Mouse (Mus musculus): ENCODE measurements around the gene Hoxd13. TPM values are rescaled to one million over a fixed set of nuclear protein-coding genes. Genes with fewer than 3 reads are reported as not detected.
A peak's percentile ranks its signal among the peaks of the same experiment; 100 is the strongest.

Hoxd13 gene
- polyA plus RNA-seq, 1 experiment from 2014 or later = not detected

DNA sequence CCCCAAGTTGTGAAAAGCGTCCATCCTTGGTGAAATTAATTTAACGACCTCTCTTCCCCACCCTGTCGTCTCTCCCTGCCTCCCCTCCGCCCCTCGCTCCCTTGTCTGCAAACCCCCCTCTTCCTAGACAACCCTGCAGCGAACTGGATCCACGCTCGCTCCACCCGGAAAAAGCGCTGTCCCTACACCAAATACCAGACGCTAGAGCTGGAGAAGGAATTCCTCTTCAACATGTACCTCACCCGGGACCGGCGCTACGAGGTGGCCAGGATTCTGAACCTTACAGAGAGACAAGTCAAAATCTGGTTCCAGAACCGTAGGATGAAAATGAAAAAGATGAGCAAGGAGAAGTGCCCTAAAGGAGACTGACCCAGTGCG, 30.9 kb downstream of the Hoxd13 start:
- no peak for ATAC-seq
- no peak for TF ChIP-seq CTCF (IDR thresholded peaks at IDR 0.05; ENCODE audit: low read depth)
- H3K4me3 ChIP-seq (ENCODE audit: low read depth, low read length) = peak overlapping the region; percentile 45
- peak overlapping the region; percentile 65 for H3K4me2 ChIP-seq (replicated peaks; ENCODE audit: low read depth)
- WGBS = 4% methylated on average over 17 of the region's 17 CpGs
- peaks cover 98% of the 10 kb centered on the region for H3K27me3 ChIP-seq (replicated peaks; ENCODE audit: control insufficient read depth, insufficient read depth, low read length)
- no peak overlapping the region for H3K27ac ChIP-seq (ENCODE audit: low read depth, low read length)
- H3K36me3 ChIP-seq (ENCODE audit: control insufficient read depth, insufficient read depth) = no peaks in the 10 kb centered on the region
- H3K4me1 ChIP-seq (replicated peaks; ENCODE audit: control insufficient read depth, insufficient read depth, low read length) = 0 out of 2 replicates have a peak, but pooled peaks cover 2% of the 10 kb centered on the region
- H3K9me3 ChIP-seq (ENCODE audit: control insufficient read depth) = no peaks in the 10 kb centered on the region
- H3K9ac ChIP-seq (ENCODE audit: low read depth, low read length) = no peak overlapping the region; the same call in 1 of the 2 replicates

DNA sequence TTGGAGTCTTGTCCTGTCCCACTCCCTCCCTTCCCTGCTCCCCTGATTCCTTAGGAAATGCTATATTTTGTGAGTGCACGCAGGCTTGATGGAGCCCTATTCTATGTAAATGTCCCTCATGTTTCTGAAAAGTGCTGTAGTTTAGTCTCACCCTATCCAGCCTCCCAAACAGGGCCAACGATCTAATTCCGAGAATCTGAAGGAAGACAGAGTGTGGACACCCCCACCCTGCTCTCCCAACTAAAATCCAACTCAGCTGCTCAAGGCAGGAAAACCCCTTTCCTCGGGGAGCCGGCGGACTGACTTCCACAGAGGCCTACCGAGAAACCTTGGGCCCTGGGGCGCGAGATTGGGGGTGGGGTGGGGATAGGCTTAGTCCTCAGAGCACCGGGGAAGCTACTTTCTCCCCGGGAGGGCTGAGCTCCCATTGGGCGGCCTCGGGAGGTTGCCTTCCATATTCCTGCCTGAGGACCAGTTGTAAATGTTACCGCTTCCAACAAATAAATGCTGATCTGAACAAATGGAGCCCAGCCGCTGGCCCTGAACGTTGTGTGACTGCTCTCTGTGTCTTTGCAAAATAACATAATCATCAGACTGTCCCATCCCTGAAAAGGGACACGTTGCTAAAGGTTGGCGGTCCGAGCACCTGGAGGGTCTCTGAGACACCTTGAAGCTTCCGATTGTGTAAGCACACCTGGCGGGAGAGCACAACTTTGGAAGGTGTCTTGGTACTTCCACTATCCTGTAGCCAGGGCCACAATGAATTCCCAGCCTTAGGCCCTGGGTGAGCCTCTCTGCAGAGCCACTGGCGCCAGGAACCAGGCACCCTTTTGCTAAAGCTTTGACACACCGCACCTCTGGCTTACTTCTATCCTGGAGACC, 31.8 kb downstream of the Hoxd13 start:
- Histone ChIP-seq H3K36me3 (ENCODE audit: control insufficient read depth, insufficient read depth) (no peaks in the 10 kb centered on the region), H3K9ac (ENCODE audit: low read depth, low read length) (no peak overlapping the region), H3K4me2 (replicated peaks; ENCODE audit: low read depth) (0 out of 2 replicates have a peak overlapping the region, but pooled peaks have one; percentile 3), H3K4me3 (ENCODE audit: low read depth, low read length) (peak overlapping the region; percentile 9; the same call in 1 of the 2 replicates), H3K4me1 (replicated peaks; ENCODE audit: control insufficient read depth, insufficient read depth, low read length) (0 out of 2 replicates have a peak, but pooled peaks cover 2% of the 10 kb centered on the region), H3K9me3 (ENCODE audit: control insufficient read depth) (no peaks in the 10 kb centered on the region), H3K27me3 (replicated peaks; ENCODE audit: control insufficient read depth, insufficient read depth, low read length) (peaks cover 98% of the 10 kb centered on the region), H3K27ac (ENCODE audit: low read depth, low read length) (no peak overlapping the region)
- TF ChIP-seq CTCF (IDR thresholded peaks at IDR 0.05; ENCODE audit: low read depth) = no peak
- 15% methylated on average over 23 of the region's 23 CpGs for WGBS
- ATAC-seq = no peak

DNA sequence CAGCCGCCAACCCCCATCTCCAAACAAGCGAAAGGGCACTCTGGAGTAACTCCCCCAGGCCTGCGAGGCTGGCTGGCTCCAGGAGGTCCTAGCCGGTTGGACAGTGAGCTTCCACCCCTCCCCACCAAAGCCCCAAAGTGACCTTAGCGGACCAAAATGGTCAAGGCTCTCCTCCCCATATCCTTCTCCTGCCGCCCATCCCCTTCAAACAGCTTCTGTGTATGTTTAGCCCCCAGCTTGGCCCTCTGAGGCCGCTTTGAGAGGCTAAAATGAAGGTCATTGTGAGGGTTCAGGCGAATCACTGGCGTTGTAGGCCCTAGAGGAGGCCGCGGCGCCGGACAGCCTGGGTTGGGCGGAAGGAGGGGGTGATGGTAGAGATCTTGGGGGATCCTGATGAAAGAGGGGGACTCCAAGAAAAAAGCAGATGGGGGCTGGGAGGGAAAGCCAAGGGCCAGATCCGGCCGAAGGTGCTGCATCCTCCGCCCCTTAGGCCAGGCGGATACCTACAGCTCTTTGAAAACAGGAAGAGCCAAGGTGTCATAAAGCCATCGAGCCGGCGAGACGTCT, 32.5 kb downstream of the Hoxd13 start:
- no peak overlapping the region for H3K9ac ChIP-seq (ENCODE audit: low read depth, low read length)

DNA sequence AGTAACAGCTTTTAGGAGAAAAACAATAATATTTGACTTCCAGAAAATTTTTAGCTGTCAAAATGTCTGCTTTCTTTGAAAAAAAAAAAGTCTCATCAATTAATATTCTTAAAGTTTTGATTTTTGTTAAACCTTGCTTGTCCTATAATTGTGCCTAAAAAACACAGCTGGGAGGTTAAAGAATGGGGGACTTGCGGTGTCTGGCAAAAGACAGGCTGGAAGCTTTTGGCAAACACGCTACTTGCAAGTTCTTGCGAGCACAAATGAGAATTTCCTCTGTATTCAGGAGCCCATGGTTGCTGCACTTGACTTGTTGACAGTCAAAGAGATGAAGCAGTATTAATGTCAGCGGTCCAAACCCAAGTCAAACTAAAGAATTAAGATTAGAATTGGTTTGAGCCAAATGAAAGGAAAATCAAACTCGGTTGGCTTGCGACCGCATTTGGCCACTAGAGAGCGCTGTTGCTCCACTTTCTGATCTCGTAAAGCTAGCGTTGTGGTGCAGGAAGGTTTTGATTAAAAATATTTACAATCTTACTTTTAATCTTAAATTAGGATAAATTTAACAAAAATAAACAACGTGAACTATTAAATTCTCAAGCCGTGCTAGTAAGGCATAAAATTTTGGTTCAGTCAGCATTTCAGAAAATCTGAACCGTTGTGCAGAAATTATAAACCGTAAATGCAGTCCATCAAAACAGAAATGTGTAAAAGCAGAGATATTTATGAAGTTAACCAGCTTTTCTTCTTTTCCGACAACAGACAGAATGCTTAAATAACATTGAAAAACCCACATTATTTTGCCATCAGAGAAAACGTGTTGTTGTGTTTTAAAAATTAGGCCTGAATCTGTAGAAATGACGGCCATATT, 34.1 kb downstream of the Hoxd13 start:
- Histone ChIP-seq H3K27ac (ENCODE audit: low read depth, low read length) (no peak overlapping the region), H3K27me3 (replicated peaks; ENCODE audit: control insufficient read depth, insufficient read depth, low read length) (peaks cover 96% of the 10 kb centered on the region)
- no peak for ATAC-seq

More for the DNA sequence above, 32.5 kb downstream of the Hoxd13 start:
- no peaks in the 10 kb centered on the region for H3K36me3 ChIP-seq (ENCODE audit: control insufficient read depth, insufficient read depth)
- no peak for ATAC-seq
- H3K27me3 ChIP-seq (replicated peaks; ENCODE audit: control insufficient read depth, insufficient read depth, low read length) = peaks cover 98% of the 10 kb centered on the region
- peak overlapping the region; percentile 9; the same call in 1 of the 2 replicates for H3K4me3 ChIP-seq (ENCODE audit: low read depth, low read length)
- no peak overlapping the region for H3K27ac ChIP-seq (ENCODE audit: low read depth, low read length)
- H3K4me1 ChIP-seq (replicated peaks; ENCODE audit: control insufficient read depth, insufficient read depth, low read length) = 0 out of 2 replicates have a peak, but pooled peaks cover 2% of the 10 kb centered on the region
- H3K9me3 ChIP-seq (ENCODE audit: control insufficient read depth) = no peaks in the 10 kb centered on the region
- H3K4me2 ChIP-seq (replicated peaks; ENCODE audit: low read depth) = no peak overlapping the region
- 15% methylated on average over 22 of the region's 22 CpGs for WGBS
- no peak for TF ChIP-seq CTCF (IDR thresholded peaks at IDR 0.05; ENCODE audit: low read depth)

DNA sequence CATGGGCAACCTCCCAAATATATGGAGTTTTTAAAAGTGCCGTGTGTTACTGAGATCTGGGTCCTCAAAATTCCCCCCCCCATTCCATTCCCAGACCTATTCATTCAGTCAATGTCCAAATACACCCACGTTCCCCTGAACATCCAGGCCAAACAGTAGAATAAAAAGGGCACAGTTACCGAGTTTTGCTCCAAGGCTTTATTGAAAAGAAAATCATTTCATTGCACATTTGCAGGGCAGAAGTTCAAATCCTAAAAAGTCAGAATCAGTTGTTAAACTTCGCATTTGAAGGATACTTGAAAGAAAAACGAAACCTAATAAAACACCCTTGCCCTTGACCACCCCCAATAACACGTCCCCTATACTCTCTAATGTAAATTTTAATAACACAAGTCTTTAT, 34.7 kb downstream of the Hoxd13 start:
- Histone ChIP-seq H3K4me3 (ENCODE audit: low read depth, low read length) (no peak overlapping the region), H3K4me2 (replicated peaks; ENCODE audit: low read depth) (no peak overlapping the region), H3K9me3 (ENCODE audit: control insufficient read depth) (no peaks in the 10 kb centered on the region), H3K9ac (ENCODE audit: low read depth, low read length) (no peak overlapping the region), H3K27me3 (replicated peaks; ENCODE audit: control insufficient read depth, insufficient read depth, low read length) (peaks cover 96% of the 10 kb centered on the region), H3K27ac (ENCODE audit: low read depth, low read length) (no peak overlapping the region), H3K4me1 (replicated peaks; ENCODE audit: control insufficient read depth, insufficient read depth, low read length) (0 out of 2 replicates have a peak, but pooled peaks cover 2% of the 10 kb centered on the region), H3K36me3 (ENCODE audit: control insufficient read depth, insufficient read depth) (no peaks in the 10 kb centered on the region)
- 39% methylated on average over 6 of the region's 6 CpGs for WGBS
- TF ChIP-seq CTCF (IDR thresholded peaks at IDR 0.05; ENCODE audit: low read depth) = no peak
- ATAC-seq = no peak

More for the DNA sequence above, 34.1 kb downstream of the Hoxd13 start:
- 0 out of 2 replicates have a peak, but pooled peaks cover 2% of the 10 kb centered on the region for H3K4me1 ChIP-seq (replicated peaks; ENCODE audit: control insufficient read depth, insufficient read depth, low read length)
- no peaks in the 10 kb centered on the region for H3K9me3 ChIP-seq (ENCODE audit: control insufficient read depth)
- H3K9ac ChIP-seq (ENCODE audit: low read depth, low read length) = no peak overlapping the region
- no peaks in the 10 kb centered on the region for H3K36me3 ChIP-seq (ENCODE audit: control insufficient read depth, insufficient read depth)
- no peak overlapping the region for H3K4me3 ChIP-seq (ENCODE audit: low read depth, low read length)
- no peak overlapping the region for H3K4me2 ChIP-seq (replicated peaks; ENCODE audit: low read depth)
- 17% methylated on average over 17 of the region's 17 CpGs for WGBS
- TF ChIP-seq CTCF (IDR thresholded peaks at IDR 0.05; ENCODE audit: low read depth) = peak; percentile 90
